ENCODE assay signal across 8 mouse cellular contexts in genomic region chr7:42692362-42693158, GRCm38 (mm10). TPM values are rescaled to one million over a fixed set of nuclear protein-coding genes. Genes with fewer than 3 reads are reported as not detected.
DNase-seq lines count a peak whose midpoint lies in the region; ATAC-seq and TF ChIP-seq lines count a peak whose summit lies in the region.
"Not testable (repeated sequence)": the region's sequence is repeated elsewhere in the genome, so short reads cannot be mapped to it uniquely, and the experiment has no call there.

TSS of gene Zfp975 (minus strand) at chr7:42692742.

- H3K4me2 ChIP-seq in CH12.LX (ENCODE audit: insufficient read depth, low read depth, poor library complexity, severe bottlenecking): peak within 1 kb of the TSS; percentile 67
- peak within 1 kb of the TSS; percentile 47 for H3K4me2 ChIP-seq in forebrain, embryonic 11.5 days (ENCODE audit: low read depth, low read length, severe bottlenecking)
- peak within 1 kb of the TSS; percentile 64 for H3K4me2 ChIP-seq in heart, embryonic 15.5 days
- H3K4me2 ChIP-seq in liver, embryonic 12.5 days: peak within 1 kb of the TSS; percentile 66

- in situ Hi-C loops in CH12.LX (cut with MboI; ENCODE audit: low pct_ligation_motif_present, low pct_unique_long_range_greater_than_20kb, low sequenced_read_pairs): not testable (repeated sequence)

- peak within 1 kb of the TSS; percentile 71 for H3K9ac ChIP-seq in CH12.LX (ENCODE audit: insufficient read depth, low read depth)
- peak within 1 kb of the TSS; percentile 58 for H3K9ac ChIP-seq in forebrain, embryonic 11.5 days (ENCODE audit: low read length)
- H3K9ac ChIP-seq in heart, embryonic 15.5 days: peak within 1 kb of the TSS; percentile 70
- H3K9ac ChIP-seq in liver, embryonic 12.5 days: peak within 1 kb of the TSS; percentile 68

- not testable (repeated sequence) for H3K27me3 ChIP-seq in CH12.LX (replicated peaks); forebrain, embryonic 11.5 days (ENCODE audit: control insufficient read depth, insufficient read depth, low read length); heart, embryonic 15.5 days; liver, embryonic 12.5 days (replicated peaks); splenic B cell, adult 2 months (ENCODE audit: control insufficient read depth, insufficient read depth, low read length, poor library complexity, severe bottlenecking)

- H3K36me3 ChIP-seq in CH12.LX (replicated peaks in 1 of 2; ENCODE audit: control insufficient read depth in 1 of 2, insufficient read depth in 1 of 2, low read length in 1 of 2); forebrain, embryonic 11.5 days (ENCODE audit: control insufficient read depth, insufficient read depth, low read length); heart, embryonic 15.5 days; liver, embryonic 12.5 days; splenic B cell, adult 2 months (ENCODE audit: control insufficient read depth, insufficient read depth, low read length, poor library complexity, severe bottlenecking): not testable (repeated sequence)

- peak; percentile 62 for TF ChIP-seq POLR2A in CH12.LX (IDR thresholded peaks at IDR 0.05; ENCODE audit: low read depth, low read length)

- H3K27ac ChIP-seq in CH12.LX (ENCODE audit: insufficient read depth, low read depth); forebrain, embryonic 11.5 days (ENCODE audit: low read depth, low read length): not testable (repeated sequence)
- H3K27ac ChIP-seq in heart, embryonic 15.5 days: peak within 1 kb of the TSS; percentile 79
- H3K27ac ChIP-seq in liver, embryonic 12.5 days: peak within 1 kb of the TSS; percentile 27

- TF ChIP-seq CTCF in CH12.LX (conservative IDR thresholded peaks at IDR 0.05 in 1 of 2, IDR thresholded peaks at IDR 0.05 in 1 of 2; ENCODE audit: low read depth in 2 of 2, low read length in 2 of 2): not testable (repeated sequence)

- dilution Hi-C loops in CH12.LX (cut with MboI; ENCODE audit: extremely low pct_ligation_motif_present, extremely low pct_unique_long_range_greater_than_20kb, low sequenced_read_pairs): not testable (repeated sequence)

- TF ChIP-seq RAD21 in CH12.LX (IDR thresholded peaks at IDR 0.05; ENCODE audit: low read depth, low read length): not testable (repeated sequence)

- 2% methylated on average over 23 of the region's 23 CpGs for WGBS in forebrain, embryonic 11.5 days
- under 1% methylated on average over 23 of the region's 23 CpGs for WGBS in heart, embryonic 15.5 days
- WGBS in liver, embryonic 12.5 days (ENCODE audit: insufficient replicate concordance): under 1% methylated on average over 23 of the region's 23 CpGs

- TF ChIP-seq EP300 in CH12.LX (IDR thresholded peaks at IDR 0.05; ENCODE audit: low read length): not testable (repeated sequence)

- peak; percentile 58 for DNase-seq in CH12.LX (ENCODE audit: extremely low read depth)
- peak; percentile 71 for DNase-seq in c-Kit-positive CD71-positive TER-119-positive erythroid progenitor cells, embryonic 14.5 days (ENCODE audit: low spot score)
- DNase-seq in forebrain, embryonic 11.5 days (ENCODE audit: low spot score): peak; percentile 83
- DNase-seq in kidney, postnatal 14 days: peak; percentile 91
- peak; percentile 56 for DNase-seq in naive thymus-derived CD4-positive, alpha-beta T cell, adult 2 months (ENCODE audit: low read depth)
- peak; percentile 55 for DNase-seq in splenic B cell, adult 2 months (ENCODE audit: low read depth, low spot score)

- peak within 1 kb of the TSS; percentile 48 to 63 (median 51) for H3K4me3 ChIP-seq in CH12.LX (replicated peaks in 1 of 3; ENCODE audit: low read depth in 2 of 3, low read length in 2 of 3, poor library complexity in 1 of 3)
- H3K4me3 ChIP-seq in forebrain, embryonic 11.5 days (ENCODE audit: low read depth, low read length): peak within 1 kb of the TSS; percentile 43
- peak within 1 kb of the TSS; percentile 69 for H3K4me3 ChIP-seq in heart, embryonic 15.5 days
- peak within 1 kb of the TSS; percentile 65 for H3K4me3 ChIP-seq in liver, embryonic 12.5 days

- H3K9me3 ChIP-seq in CH12.LX (replicated peaks; ENCODE audit: low read length); forebrain, embryonic 11.5 days (ENCODE audit: control insufficient read depth, low read length); heart, embryonic 15.5 days (replicated peaks); liver, embryonic 12.5 days (replicated peaks): not testable (repeated sequence)

- not testable (repeated sequence) for H3K79me2 ChIP-seq in CH12.LX (replicated peaks; ENCODE audit: control insufficient read depth, extremely low read depth, insufficient read depth, poor library complexity, severe bottlenecking)

- H3K4me1 ChIP-seq in CH12.LX (ENCODE audit: control insufficient read depth in 1 of 2, insufficient read depth in 2 of 2); forebrain, embryonic 11.5 days (replicated peaks; ENCODE audit: control insufficient read depth, insufficient read depth, low read length); heart, embryonic 15.5 days (replicated peaks): not testable (repeated sequence)
- peaks cover 11% of the 10 kb centered on the region; the same call in 1 of the 2 replicates for H3K4me1 ChIP-seq in liver, embryonic 12.5 days

- peak; percentile 100 for ATAC-seq in forebrain, embryonic 11.5 days (replicated peaks; ENCODE audit: low FRiP score)
- peak; percentile 99 for ATAC-seq in heart, embryonic 15.5 days (replicated peaks; ENCODE audit: insufficient number of reproducible peaks, insufficient read depth, low FRiP score, low read depth)
- ATAC-seq in liver, embryonic 12.5 days: peak; percentile 100

TF ChIP-seq in CH12.LX, 34 proteins besides CTCF, POLR2A, EP300 and RAD21:
- TF ChIP-seq TBP (conservative IDR thresholded peaks at IDR 0.05; ENCODE audit: low read depth, low read length) (0 out of 2 replicates have a peak, but pooled peaks have one; percentile 43), CHD2 (IDR thresholded peaks at IDR 0.05; ENCODE audit: low read length) (peak; percentile 62; the same call in 1 of the 2 replicates), MAX (IDR thresholded peaks at IDR 0.05; ENCODE audit: low read length) (0 out of 2 replicates have a peak, but pooled peaks have one; percentile 23), ELF1 (IDR thresholded peaks at IDR 0.05; ENCODE audit: low read depth, low read length) (peak; percentile 30; the same call in 1 of the 2 replicates), HCFC1 (IDR thresholded peaks at IDR 0.05; ENCODE audit: low read depth, low read length) (peak; percentile 60), NELFE (IDR thresholded peaks at IDR 0.05; ENCODE audit: low read depth, low read length) (peak; percentile 40; the same call in 1 of the 2 replicates), TCF12 (IDR thresholded peaks at IDR 0.05; ENCODE audit: low read depth, low read length) (peak; percentile 47)

RNA-seq across cellular contexts. Expression of gene Zfp975, which starts in this region (rescaled TPM):
- 1.3 and 1.8 TPM in 2 replicates for total RNA-seq in CH12.LX (2012; rRNA removed)
- 2.0 and 3.0 TPM in 2 replicates for total RNA-seq in CH12.LX (2014; rRNA removed)
- 0.79 and 0.91 TPM in 2 replicates for polyA plus RNA-seq in CH12.LX (2012; ENCODE audit: insufficient read length, low read depth)
- polyA plus RNA-seq in forebrain, embryonic 11.5 days (2014; fragmentation: Nextera tagmentation; extraction: Ambion mirVana): 6.1 and 7.1 TPM in 2 replicates
- 5.7 and 6.8 TPM in 2 replicates for polyA plus RNA-seq in heart, embryonic 15.5 days (2015; fragmentation: Nextera tagmentation; extraction: Ambion mirVana)
- 3.4 and 3.8 TPM in 2 replicates for polyA plus RNA-seq in liver, embryonic 12.5 days (2016; fragmentation: Nextera tagmentation; extraction: Ambion mirVana)
